Mouse (Mus musculus) inflammation-experienced regulatory T-cells, adult 6 months (primary cell): ENCODE data around the gene Gm28041. TPM values are rescaled to one million over a fixed set of nuclear protein-coding genes. Genes with fewer than 3 reads are reported as not detected.

ENCODE experiments used
- polyA plus RNA-seq, 3 experiments: library from polyadenylated mRNA; unstranded; fragments of 100-300 nt; shearing (Covaris generic); gene quantifications; one replicate each; pipeline ENCODE4 v1.2.1; 2017

Gene Gm28041
- polyA plus RNA-seq, 3 experiments from 2014 or later: 0.78 to 2.9 (median 2.5) TPM

Other genes starting within 250 kb of the Gm28041 start
- 10 to 100 TPM; 17.0 to 23.5 (median 21.8) TPM for gene Rsl1, start 202.6 kb downstream of the Gm28041 start, polyA plus RNA-seq
- gene Zfp455, start 181.2 kb downstream of the Gm28041 start, polyA plus RNA-seq: 1 to 10 TPM; 5.7 to 6.5 (median 6.5) TPM
- 1 to 10 TPM; 1.4 to 3.7 (median 1.9) TPM for gene Zfp458, start 97.3 kb downstream of the Gm28041 start, polyA plus RNA-seq
- under 1 TPM in 1 of 3 experiments, not detected in 2; 0.40 TPM for gene Zfp457, start 69.2 kb downstream of the Gm28041 start, polyA plus RNA-seq
- 1 to 10 TPM; 5.1 to 8.1 (median 6.1) TPM for gene Zfp595, start 43.2 kb downstream of the Gm28041 start, polyA plus RNA-seq
- under 1 TPM in 1 of 3 experiments, not detected in 2; 0.69 TPM for gene Gm28044, start 15.2 kb downstream of the Gm28041 start, polyA plus RNA-seq
- gene Zfp953, start 15.1 kb downstream of the Gm28041 start, polyA plus RNA-seq: 1 to 10 TPM; 2.1 to 3.2 (median 2.8) TPM
- gene Zfp456, start 77 bp upstream of the Gm28041 start, polyA plus RNA-seq: 1 to 10 TPM; 5.5 to 7.2 (median 5.6) TPM
- gene Zfp429, start 24.1 kb upstream of the Gm28041 start, polyA plus RNA-seq: 10 to 100 TPM; 24.1 to 28.1 (median 25.8) TPM
- gene Zfp459, start 45.7 kb upstream of the Gm28041 start, polyA plus RNA-seq: 1 to 10 TPM in 1 of 3 experiments, under 1 TPM in 2; 0.19 to 5.7 (median 0.82) TPM
- gene Zfp874a, start 75.9 kb upstream of the Gm28041 start, polyA plus RNA-seq: 10 to 100 TPM; 12.7 to 18.2 (median 15.3) TPM
- 10 to 100 TPM; 11.1 to 16.7 (median 12.4) TPM for gene Zfp874b, start 108.5 kb upstream of the Gm28041 start, polyA plus RNA-seq
- gene Zfp58, start 124.8 kb upstream of the Gm28041 start, polyA plus RNA-seq: 10 to 100 TPM; 12.4 to 15.2 (median 13.4) TPM
- 1 to 10 TPM in 2 of 3 experiments, not detected in 1; 2.5 to 6.3 TPM for gene Gm26965, start 150.4 kb upstream of the Gm28041 start, polyA plus RNA-seq
- gene Zfp87, start 150.4 kb upstream of the Gm28041 start, polyA plus RNA-seq: 10 to 100 TPM; 51.7 to 63.1 (median 53.1) TPM
- 10 to 100 TPM; 18.0 to 22.2 (median 18.5) TPM for gene Zfp748, start 178.1 kb upstream of the Gm28041 start, polyA plus RNA-seq
- 10 to 100 TPM in 1 of 3 experiments, 1 to 10 TPM in 2; 7.1 to 10.0 (median 9.6) TPM for gene Zfp729b, start 234.0 kb upstream of the Gm28041 start, polyA plus RNA-seq